In genomic region chr6:137261033-137261432, GRCm38 (mm10) we compare ENCODE assay signal across 10 mouse cellular contexts.
"Had no signal": no experiment of that assay in that cellular context is flagged by ENCODE, and none has a peak within 500 bp of the region (broad histone marks: within the 10 kb centered on the region; RNA-seq: fewer than 3 reads in every experiment).

No protein-coding gene starts in this region.

- H3K9me3 ChIP-seq: midbrain, embryonic 13.5 days had no signal

- ATAC-seq: midbrain, embryonic 13.5 days had no signal

- H3K4me3 ChIP-seq: limb, embryonic 12.5 days; midbrain, embryonic 13.5 days; neural tube, embryonic 12.5 days had no signal

- H3K27me3 ChIP-seq: limb, embryonic 12.5 days; midbrain, embryonic 13.5 days; neural tube, embryonic 12.5 days had no signal

- H3K4me2 ChIP-seq: limb, embryonic 12.5 days; midbrain, embryonic 13.5 days; neural tube, embryonic 12.5 days had no signal

- H3K27ac ChIP-seq: limb, embryonic 12.5 days; neural tube, embryonic 12.5 days had no signal

- H3K36me3 ChIP-seq: limb, embryonic 12.5 days; neural tube, embryonic 12.5 days had no signal

- DNase-seq: kidney, adult 8-10 months; kidney, postnatal 25 days; liver; lung, postnatal 36 days; right cerebral cortex, postnatal 4 days; spleen, adult 18-20 months; thymus, postnatal 4 days had no signal

- H3K4me1 ChIP-seq: limb, embryonic 12.5 days; neural tube, embryonic 12.5 days had no signal

- H3K9ac ChIP-seq: limb, embryonic 12.5 days; midbrain, embryonic 13.5 days; neural tube, embryonic 12.5 days had no signal
